Mouse (Mus musculus) heart, embryonic 15.5 days (tissue): ENCODE results near the gene Tgm2. TPM values are rescaled to one million over a fixed set of nuclear protein-coding genes. Genes with fewer than 3 reads are reported as not detected.
A peak's percentile ranks its signal among the peaks of the same experiment; 100 is the strongest.

Experiments used
- ATAC-seq: fragments of 200-750 bp; cut with Nextera tagmentation; replicated peaks from 2 replicates; pipeline ENCODE4 v1.8.0; 2017; ENCODE audit warnings: low read depth, moderate TSS enrichment; ENCODE audit not compliant: insufficient number of reproducible peaks, insufficient read depth, low FRiP score
- H3K27ac ChIP-seq: fragments of 300-500 bp; sonication (generic); 2 replicates; pipeline ENCODE4 v1.5.1; 2015; ENCODE audit warnings: mild to moderate bottlenecking, inconsistent platforms
- H3K27me3 ChIP-seq: fragments of 300-500 bp; sonication (generic); 2 replicates; pipeline ENCODE4 v1.6.1; 2015; ENCODE audit warnings: inconsistent platforms
- H3K36me3 ChIP-seq: fragments of 300-500 bp; sonication (generic); 2 replicates; pipeline ENCODE4 v1.6.1; 2015; ENCODE audit warnings: mild to moderate bottlenecking, inconsistent platforms
- H3K4me1 ChIP-seq: fragments of 300-500 bp; sonication (generic); replicated peaks from 2 replicates; pipeline ENCODE4 v1.6.1; 2015; ENCODE audit warnings: inconsistent platforms
- H3K4me2 ChIP-seq: fragments of 300-500 bp; sonication (generic); 2 replicates; pipeline ENCODE4 v1.6.1; 2015; ENCODE audit warnings: inconsistent platforms, mild to moderate bottlenecking, moderate library complexity
- H3K4me3 ChIP-seq: fragments of 300-500 bp; sonication (generic); 2 replicates; pipeline ENCODE4 v1.5.1; 2015; ENCODE audit warnings: mild to moderate bottlenecking, inconsistent platforms
- H3K9ac ChIP-seq: fragments of 300-500 bp; sonication (generic); 2 replicates; pipeline ENCODE4 v1.6.1; 2015; ENCODE audit warnings: mild to moderate bottlenecking, inconsistent platforms
- H3K9me3 ChIP-seq: fragments of 300-500 bp; sonication (generic); replicated peaks from 2 replicates; pipeline ENCODE4 v1.6.1; 2016; ENCODE audit warnings: inconsistent platforms
- WGBS: fragments of 180-500 bp; shearing (Covaris S2); methylation state at CpG from one replicate; pipeline ENCODE4 v1.1.7; 2015; ENCODE audit warnings: mixed read lengths; 5-methylcytosine and 5-hydroxymethylcytosine counted together
- polyA plus RNA-seq: library from polyadenylated mRNA; unstranded; fragments of >200 nt; fragmentation: Nextera tagmentation; extraction: Ambion mirVana; gene quantifications from 2 replicates; pipeline ENCODE4 v1.2.1, GENCODE M21; 2015

Gene Tgm2
- 208 and 228 TPM in 2 replicates for polyA plus RNA-seq

DNA sequence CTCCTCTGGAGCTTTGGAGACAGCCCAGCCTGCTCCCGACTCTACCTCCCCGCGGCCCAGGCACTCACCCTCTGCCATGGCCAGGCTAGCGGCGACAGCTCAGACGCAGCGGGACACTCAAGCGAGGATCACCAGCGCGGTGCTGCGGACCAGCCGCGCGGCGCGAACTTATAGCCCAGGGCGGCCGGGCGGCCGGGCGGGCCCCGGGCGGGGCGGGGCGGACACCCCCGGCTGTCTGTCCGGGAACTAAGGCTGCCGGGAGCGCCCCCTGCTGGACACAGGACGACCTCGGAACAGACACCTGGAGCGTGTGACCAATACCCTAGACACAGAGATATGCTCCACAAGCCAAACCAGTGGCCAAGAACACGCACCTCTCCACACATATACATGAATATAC is at the start of gene Tgm2:
TSS of gene Tgm2 (minus strand) at position 214 of the 400 bp plus-strand sequence.
- peak within 1 kb of the TSS; percentile 98 for H3K27ac ChIP-seq
- ATAC-seq = peak; percentile 79
- peak within 1 kb of the TSS; percentile 86 for H3K9ac ChIP-seq
- 2% methylated on average over 33 of the region's 33 CpGs for WGBS
- no peaks in the 10 kb centered on the region for H3K27me3 ChIP-seq
- H3K36me3 ChIP-seq = peaks cover 3% of the 10 kb centered on the region; the same call in 1 of the 2 replicates
- peaks cover 42% of the 10 kb centered on the region for H3K4me1 ChIP-seq
- peak within 1 kb of the TSS; percentile 84 for H3K4me2 ChIP-seq
- H3K4me3 ChIP-seq = peak within 1 kb of the TSS; percentile 75
- no peaks in the 10 kb centered on the region for H3K9me3 ChIP-seq

DNA sequence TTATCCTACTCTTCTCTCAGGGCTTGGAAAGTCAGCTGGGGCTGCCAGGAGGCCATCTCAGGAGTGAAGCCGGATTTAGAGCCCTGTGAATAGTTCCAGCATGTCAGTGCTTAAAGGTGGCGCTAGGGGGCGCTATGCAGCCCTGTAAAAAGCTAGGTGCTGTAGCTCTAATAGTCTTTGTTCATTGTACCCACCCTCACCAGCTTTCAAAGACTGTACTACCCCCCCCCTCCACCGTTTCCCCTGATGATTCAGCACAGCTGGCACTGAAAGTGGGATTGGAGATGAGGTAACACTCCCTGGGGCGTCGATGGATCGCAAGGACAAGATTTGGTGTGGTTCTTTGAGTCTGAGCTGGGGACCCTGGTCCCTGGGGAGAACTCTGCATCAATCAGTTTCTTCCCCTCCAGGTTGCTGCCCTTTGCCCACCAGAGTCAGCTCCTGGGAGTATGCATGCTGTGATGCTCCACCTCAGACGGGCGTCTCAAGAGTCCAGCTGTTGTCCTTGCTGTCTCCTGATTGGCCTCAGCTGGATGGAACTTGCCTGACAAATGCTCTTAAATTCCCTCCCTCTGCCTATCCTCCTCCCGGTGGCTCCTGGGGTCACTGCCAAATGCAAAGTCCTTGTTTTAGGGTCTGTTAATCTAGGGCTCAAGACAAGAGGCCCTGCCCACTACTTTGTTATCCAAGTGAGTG is 48.9 kb upstream of the Tgm2 start:
- H3K9ac ChIP-seq = no peak overlapping the region
- H3K36me3 ChIP-seq = no peaks in the 10 kb centered on the region
- H3K4me1 ChIP-seq = peaks cover 17% of the 10 kb centered on the region
- H3K9me3 ChIP-seq = no peaks in the 10 kb centered on the region
- H3K27me3 ChIP-seq = no peaks in the 10 kb centered on the region
- no peak overlapping the region for H3K4me2 ChIP-seq
- H3K27ac ChIP-seq = no peak overlapping the region
- WGBS = 31% methylated on average over 10 of the region's 10 CpGs
- no peak for ATAC-seq
- no peak overlapping the region for H3K4me3 ChIP-seq

DNA sequence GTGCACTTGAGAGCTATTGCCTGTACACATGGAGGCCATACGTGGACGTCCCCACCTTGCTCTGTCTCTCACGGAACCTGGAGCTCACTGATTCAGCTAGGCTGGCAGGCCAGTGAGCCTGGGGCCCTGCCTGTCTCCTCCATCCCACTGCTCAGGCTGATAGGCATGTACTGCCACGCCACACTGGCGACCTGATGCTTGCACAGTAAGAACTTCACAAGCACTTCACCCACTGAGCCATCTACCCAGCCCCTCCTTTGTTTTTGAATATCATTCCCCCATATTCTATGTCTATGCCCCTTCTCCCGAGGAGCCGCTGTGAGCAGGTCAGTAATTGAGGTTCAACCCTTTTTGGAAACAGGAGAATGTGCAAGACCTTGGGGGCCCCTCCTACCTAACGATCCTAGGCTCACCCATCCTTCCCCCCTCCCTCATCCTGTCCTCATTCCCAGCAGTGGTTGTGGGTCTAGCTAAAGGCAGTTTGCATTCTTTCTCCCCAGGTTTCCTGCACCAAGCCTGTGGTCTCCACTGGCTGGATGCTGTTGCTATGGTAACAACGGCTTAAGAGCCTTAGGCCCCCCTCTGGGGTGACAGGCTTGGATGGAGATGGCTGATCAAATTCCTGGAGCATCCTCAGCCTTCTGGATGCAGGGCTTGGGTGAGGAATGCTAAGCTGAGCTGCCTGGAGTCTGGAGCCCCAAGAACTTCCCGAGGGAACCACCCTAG is 47.5 kb upstream of the Tgm2 start:
- H3K9me3 ChIP-seq = no peaks in the 10 kb centered on the region

DNA sequence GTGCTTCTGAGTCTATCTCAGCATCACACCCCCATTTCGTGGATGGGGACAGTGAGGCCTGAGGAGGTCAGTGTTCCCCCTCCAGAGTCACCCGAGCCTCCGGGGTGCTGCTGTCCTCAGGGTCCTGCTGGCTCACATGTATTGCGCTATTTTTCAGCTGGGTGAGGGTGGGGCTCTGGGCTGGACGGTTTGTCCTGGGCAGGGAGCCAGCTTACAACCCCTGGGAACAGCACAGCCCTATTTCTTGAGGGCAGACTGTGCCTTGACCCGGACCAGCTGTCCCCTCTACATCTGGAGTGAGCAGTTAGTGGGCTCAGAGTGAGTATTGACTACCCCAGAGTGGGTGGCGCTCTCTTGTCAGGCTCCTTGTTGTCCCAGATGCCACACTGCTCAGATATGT is 44.9 kb upstream of the Tgm2 start:
- no peak overlapping the region for H3K27ac ChIP-seq
- H3K9ac ChIP-seq = no peak overlapping the region
- no peak overlapping the region for H3K4me3 ChIP-seq
- no peaks in the 10 kb centered on the region for H3K9me3 ChIP-seq
- no peaks in the 10 kb centered on the region for H3K36me3 ChIP-seq
- ATAC-seq = no peak; the same call in 1 of the 2 replicates
- no peaks in the 10 kb centered on the region for H3K27me3 ChIP-seq
- 33% methylated on average over 7 of the region's 7 CpGs for WGBS
- H3K4me1 ChIP-seq = peaks cover 17% of the 10 kb centered on the region
- no peak overlapping the region for H3K4me2 ChIP-seq

More for the DNA sequence above, 47.5 kb upstream of the Tgm2 start:
- Histone ChIP-seq H3K4me3 (no peak overlapping the region), H3K4me2 (no peak overlapping the region), H3K27me3 (no peaks in the 10 kb centered on the region), H3K4me1 (peaks cover 17% of the 10 kb centered on the region), H3K36me3 (no peaks in the 10 kb centered on the region), H3K27ac (no peak overlapping the region), H3K9ac (no peak overlapping the region)
- 61% methylated on average over 10 of the region's 10 CpGs for WGBS
- ATAC-seq = no peak

DNA sequence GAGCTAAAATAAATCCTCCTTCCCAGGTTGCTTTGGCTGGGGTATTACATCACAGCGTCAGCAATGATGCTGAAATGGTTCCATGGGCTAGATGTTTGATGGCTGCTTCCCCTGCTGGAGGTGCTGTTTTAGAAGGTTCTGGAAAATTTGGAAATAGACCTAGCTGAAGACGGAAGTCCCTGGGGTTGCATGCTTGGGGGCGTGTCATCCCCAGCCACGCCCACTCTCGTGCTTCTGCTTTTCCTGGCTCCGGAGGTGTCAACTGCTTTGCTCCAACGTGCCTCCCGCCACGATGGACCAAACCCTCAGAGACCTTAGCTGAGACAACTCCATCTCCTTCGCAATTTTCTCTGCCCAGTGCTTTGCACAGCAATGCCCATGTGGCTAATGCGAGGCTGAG is 43.2 kb upstream of the Tgm2 start:
- no peaks in the 10 kb centered on the region for H3K27me3 ChIP-seq
- no peaks in the 10 kb centered on the region for H3K9me3 ChIP-seq
- no peak overlapping the region for H3K9ac ChIP-seq
- no peaks in the 10 kb centered on the region for H3K36me3 ChIP-seq
- no peak overlapping the region for H3K4me3 ChIP-seq
- 61% methylated on average over 11 of the region's 11 CpGs for WGBS
- H3K4me2 ChIP-seq = no peak overlapping the region
- no peak for ATAC-seq
- peaks cover 9% of the 10 kb centered on the region for H3K4me1 ChIP-seq
- no peak overlapping the region for H3K27ac ChIP-seq

DNA sequence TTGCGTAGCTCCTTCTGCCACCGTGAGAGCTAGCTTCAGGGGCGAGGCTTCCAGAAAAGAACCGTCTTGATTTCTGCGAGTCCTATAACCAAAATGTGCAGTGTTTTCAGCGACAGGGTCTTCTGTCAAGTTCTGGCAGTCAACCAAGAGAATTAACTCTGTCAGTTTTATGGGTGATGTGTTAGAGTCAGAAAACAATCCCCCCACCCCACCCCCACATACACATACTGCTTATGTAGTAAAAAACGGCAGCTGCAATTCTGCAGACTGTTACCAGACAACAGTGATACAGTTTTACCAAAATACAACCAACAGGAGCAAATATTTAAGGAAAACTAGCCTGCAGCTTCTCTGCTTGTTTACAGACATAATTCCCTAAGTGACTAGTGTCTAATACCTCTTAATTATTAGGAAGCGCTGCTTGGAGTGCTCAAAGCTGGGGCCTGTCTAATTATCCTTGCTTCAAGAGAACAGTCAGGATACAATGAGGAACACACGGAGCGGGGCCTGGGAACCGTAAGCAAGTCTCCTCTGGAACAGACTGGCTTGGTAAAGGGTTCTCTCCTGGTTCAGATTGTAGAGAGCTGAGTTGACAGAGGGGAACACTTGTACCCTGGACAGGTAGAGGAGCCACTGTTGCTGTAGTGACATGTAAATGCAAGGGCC is 40.1 kb upstream of the Tgm2 start:
- Histone ChIP-seq H3K9ac (no peak overlapping the region), H3K9me3 (no peaks in the 10 kb centered on the region), H3K4me2 (no peak overlapping the region), H3K4me3 (no peak overlapping the region), H3K27me3 (no peaks in the 10 kb centered on the region), H3K27ac (no peak overlapping the region), H3K36me3 (no peaks in the 10 kb centered on the region), H3K4me1 (peaks cover 6% of the 10 kb centered on the region)
- no peak for ATAC-seq
- WGBS = 73% methylated on average over 11 of the region's 11 CpGs

DNA sequence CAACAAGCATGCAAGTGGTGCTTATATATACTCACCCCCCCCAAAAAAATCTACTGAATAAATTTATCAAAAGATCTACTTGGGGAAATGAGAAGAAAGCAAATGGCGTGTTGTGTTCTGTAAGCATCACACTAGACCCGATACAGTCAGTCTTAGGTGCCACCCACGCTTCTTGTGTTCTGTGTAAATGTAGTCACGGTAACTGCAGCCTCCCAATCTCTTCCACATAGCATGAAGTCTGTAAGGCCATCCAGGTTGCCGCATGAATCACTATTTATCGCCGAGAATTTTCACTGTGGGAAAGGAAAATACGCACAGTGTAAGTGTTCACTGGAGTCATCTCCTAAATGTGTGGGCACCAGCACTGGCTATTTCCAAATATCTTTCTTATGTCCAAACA is 37.0 kb upstream of the Tgm2 start:
- H3K27ac ChIP-seq = no peak overlapping the region
- H3K4me2 ChIP-seq = no peak overlapping the region
- WGBS = 86% methylated on average over 8 of the region's 8 CpGs
- no peaks in the 10 kb centered on the region for H3K36me3 ChIP-seq
- H3K9ac ChIP-seq = no peak overlapping the region
- ATAC-seq = no peak
- no peak overlapping the region for H3K4me3 ChIP-seq
- peaks cover 18% of the 10 kb centered on the region for H3K4me1 ChIP-seq
- H3K9me3 ChIP-seq = no peaks in the 10 kb centered on the region
- no peaks in the 10 kb centered on the region for H3K27me3 ChIP-seq

DNA sequence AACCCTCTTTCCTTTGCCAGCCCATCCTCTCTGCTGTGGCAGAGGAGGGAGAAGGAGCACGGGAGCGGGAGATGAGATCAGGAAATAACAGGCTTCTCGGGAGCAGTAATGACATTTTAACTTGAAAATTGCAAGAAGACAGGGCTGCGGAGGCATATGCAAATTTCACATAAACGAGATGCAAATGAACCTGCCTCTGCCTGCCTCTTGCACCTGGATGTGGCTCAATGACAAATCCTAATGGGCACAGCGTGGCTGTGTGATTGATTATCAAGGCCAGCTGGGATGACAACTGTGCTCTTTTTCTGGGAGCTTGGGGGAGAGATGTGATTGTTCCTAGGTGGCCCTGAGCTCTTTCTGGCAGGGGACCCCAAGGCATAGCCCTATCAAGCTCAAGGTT is 35.7 kb upstream of the Tgm2 start:
- no peak for ATAC-seq
- no peak overlapping the region for H3K4me3 ChIP-seq
- WGBS = 65% methylated on average over 6 of the region's 6 CpGs

DNA sequence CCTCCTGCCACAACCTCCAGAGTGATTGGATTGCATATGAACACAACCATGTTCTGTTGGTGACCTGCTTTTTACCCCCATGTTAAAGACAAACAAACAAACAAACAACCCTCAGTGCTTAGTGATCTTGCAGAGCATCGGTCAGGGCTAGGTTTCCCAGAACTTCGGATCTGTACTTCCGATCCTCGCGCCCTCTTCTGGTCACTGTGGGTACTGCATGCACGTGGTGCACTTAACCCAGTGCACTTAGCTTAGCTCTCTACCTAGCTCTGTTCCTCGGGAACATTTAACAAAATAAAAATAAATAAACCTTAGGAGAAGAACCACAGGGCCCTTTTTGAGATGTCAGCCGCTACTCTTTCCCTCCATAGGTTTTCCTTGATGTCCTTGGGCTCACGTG is 34.6 kb upstream of the Tgm2 start:
- Histone ChIP-seq H3K36me3 (no peaks in the 10 kb centered on the region), H3K4me1 (peaks cover 23% of the 10 kb centered on the region), H3K9ac (no peak overlapping the region), H3K27ac (no peak overlapping the region), H3K4me3 (no peak overlapping the region), H3K4me2 (no peak overlapping the region), H3K27me3 (no peaks in the 10 kb centered on the region), H3K9me3 (no peaks in the 10 kb centered on the region)
- no peak for ATAC-seq
- 44% methylated on average over 9 of the region's 9 CpGs for WGBS

More for the DNA sequence above, 35.7 kb upstream of the Tgm2 start:
- Histone ChIP-seq H3K27ac (no peak overlapping the region), H3K36me3 (no peaks in the 10 kb centered on the region), H3K27me3 (no peaks in the 10 kb centered on the region), H3K9ac (no peak overlapping the region), H3K4me2 (no peak overlapping the region), H3K9me3 (no peaks in the 10 kb centered on the region), H3K4me1 (peaks cover 20% of the 10 kb centered on the region)

DNA sequence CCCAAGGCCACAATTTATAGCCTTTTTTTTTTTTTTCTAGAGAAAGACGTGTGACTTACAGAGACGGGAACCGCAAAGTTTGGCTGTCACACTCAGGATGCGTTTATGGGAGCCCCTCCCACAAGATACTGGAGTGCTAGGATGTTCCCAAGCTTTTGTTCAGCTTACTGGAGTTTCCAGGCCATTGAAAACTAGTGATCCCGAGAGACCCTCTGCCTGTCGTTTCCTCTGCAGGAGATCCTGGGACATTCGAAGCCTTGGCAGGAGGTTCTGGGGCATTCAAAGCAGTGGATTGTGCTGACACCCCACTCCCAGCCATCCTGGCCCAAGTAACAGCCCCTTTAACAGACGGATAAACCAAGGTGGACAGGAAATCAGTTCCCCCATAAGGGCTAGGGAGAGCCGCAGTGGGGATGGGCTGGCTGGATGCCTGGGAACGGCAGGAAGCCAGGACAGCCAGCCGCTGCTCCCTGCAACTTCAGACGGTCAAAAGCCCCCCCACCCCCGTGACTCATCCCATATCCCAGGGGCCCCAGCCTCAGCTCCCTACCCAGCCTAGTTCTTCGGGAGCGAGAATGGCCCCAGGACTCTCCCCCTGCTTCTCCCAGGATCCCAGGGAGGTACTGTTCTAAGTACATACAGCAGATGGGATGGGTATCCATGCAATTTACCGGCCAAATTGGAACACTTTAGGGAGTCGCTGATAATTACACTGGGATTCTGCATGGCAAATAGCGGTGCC is 33.3 kb upstream of the Tgm2 start:
- peak; percentile 33; the same call in 1 of the 2 replicates for ATAC-seq
- Histone ChIP-seq H3K4me2 (peak overlapping the region; percentile 62), H3K9ac (0 out of 2 replicates have a peak overlapping the region, but pooled peaks have one; percentile 18), H3K27me3 (no peaks in the 10 kb centered on the region), H3K4me3 (peak overlapping the region; percentile 34), H3K36me3 (no peaks in the 10 kb centered on the region), H3K9me3 (no peaks in the 10 kb centered on the region), H3K27ac (peak overlapping the region; percentile 61), H3K4me1 (peaks cover 35% of the 10 kb centered on the region)
- WGBS = 17% methylated on average over 18 of the region's 18 CpGs
